Mouse (Mus musculus) kidney, adult 8-10 months (tissue): ENCODE measurements at regions not wholly inside any gene's neighbourhood (a gene's known extent, or its start where the extent isn't known, plus 50 kb on each side); places are given as distances from the start of the nearest gene placed in this dataset.
A peak's percentile ranks its signal among the peaks of the same experiment; 100 is the strongest.

Experiments used
- DNase-seq, 2 experiments: peaks; one replicate each; pipeline ENCODE4 v3.0.0; 2022

DNA sequence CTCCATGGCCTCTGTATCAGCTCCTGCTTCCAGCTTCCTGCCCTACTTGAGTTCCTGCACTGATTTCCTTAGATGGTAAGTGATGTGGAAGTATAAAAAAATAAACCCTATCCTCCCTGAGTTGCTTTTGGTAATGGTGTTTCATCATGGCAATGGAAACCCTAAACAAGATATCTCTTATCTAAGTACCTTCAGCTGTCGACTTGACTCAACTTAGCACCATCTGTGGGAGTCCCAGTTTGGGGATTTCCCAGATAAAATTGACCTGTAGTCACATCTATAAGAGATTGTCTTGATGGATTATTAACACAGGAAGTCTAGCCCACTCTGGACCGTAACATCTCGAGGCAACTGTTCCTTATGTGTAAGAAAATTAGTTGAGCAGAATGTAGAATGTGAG, 570.2 kb upstream of the Gm10306 start:
- no peak for DNase-seq

DNA sequence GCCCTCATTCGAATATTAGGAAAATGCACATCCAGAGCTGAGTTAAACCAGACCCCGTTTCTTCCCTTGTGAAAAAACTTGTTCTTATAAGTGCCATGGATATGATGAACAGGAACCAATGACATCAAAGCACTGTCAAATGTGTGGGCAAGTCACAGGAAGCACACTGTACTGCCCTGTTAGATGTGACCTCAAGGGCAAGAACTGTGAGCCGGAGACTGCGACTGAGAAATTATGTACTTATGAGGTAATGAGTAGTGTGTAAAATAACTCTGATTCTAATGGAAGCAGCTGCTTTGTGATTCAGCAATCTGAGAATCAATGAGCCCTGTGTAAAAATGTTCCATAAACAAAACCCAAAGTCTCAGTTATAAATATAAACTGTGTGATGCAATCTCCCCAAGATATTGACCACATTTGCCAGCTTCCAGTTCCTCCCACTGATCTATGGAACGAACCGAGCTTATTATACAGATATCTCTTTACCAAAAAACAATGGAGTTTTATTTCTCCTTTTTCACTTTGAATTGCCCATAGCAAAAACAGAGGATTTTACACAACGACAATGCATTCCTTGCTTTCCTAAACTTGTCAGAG, 566.0 kb upstream of the Gm10306 start:
- no peak for DNase-seq

DNA sequence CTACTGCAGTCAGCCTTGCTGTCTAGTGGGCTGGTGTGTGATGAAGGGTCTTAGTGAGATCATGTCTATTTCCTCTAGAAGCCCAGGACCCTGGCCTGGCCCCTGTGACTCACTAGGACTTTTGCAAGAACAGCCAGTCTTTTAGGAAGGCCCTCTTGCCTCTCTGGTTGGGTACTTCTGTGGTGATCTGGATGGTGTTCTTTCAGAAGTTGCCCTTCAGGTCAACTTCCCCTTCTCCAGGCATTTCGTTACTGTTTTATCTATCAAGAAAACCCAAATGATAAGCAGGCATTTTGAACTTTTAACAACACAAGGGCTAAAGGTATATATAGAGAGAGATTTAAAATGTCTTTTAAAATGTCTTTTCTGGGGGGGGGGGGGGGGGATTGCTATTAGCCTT, 550.5 kb upstream of the Gm10306 start:
- no peak for DNase-seq

DNA sequence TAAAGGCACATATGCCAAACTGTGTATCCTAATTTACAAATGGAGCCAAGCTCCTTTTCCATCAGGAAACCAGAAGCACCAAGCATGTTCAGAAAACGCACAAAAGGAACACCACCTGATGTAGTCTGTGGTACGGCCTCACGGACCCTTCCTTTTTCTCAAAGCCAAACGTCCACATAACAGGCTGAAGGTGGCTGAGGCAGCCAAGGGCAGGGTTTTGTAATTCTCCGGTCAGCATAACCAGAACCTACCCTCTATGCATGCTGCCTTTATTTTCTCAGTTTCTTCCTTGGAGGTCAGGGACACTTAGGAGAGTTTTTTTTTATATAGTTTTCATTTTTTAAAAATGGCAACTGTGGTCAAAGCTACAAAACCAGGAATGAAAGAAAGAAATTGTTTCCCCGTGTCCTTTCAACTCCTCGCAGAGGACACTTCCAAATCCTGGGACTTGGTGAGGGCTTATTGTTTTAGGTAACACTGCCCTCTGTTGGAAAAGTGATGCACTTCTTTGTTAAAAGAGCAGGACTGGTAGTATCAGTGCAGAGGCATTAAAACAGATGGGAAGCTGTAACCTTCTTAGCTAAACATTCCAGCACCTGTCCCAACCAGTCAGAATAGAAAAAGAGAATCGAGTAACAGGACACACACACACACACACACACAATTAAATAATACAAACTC, 549.1 kb upstream of the Gm10306 start:
- DNase-seq, result peak; percentile 6 to 25

DNA sequence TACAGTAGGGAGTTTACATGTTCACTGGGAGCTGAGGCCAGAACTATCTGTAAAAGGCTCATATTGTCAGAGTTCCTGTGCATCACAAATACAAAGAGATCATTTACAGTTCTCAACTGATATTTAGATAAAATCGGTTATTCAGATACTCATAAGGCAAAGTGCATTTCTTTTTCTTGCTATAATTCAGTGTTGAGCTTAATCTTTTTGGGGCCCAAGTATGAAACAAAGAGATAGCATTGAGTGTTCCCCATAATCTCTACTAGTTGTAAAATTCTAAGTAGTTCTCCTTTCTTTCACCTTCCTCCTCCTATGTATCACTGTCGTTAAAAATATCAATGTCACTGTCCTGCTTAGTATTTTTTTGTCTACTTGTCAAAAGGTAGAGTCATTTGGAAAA, 540.6 kb upstream of the Gm10306 start:
- DNase-seq, result no peak

DNA sequence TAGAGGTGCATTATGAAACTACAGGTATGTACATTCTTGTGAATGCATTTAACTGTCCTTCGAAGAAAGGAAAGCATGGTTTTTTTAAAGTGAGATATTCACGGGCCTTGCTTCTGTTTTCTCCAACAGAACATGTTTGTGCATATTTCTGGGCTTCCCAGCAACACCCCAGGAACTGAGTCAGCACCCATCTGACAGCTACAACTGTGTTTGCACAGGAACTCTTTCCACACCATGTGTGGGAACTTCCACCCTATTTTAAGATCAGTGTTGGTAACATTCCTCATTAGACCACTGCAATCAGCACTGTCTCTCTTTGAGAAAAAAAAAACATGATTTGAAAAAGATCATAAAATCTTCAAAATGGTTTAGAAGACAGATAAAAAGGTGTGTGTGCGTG, 538.6 kb upstream of the Gm10306 start:
- DNase-seq, result no peak

DNA sequence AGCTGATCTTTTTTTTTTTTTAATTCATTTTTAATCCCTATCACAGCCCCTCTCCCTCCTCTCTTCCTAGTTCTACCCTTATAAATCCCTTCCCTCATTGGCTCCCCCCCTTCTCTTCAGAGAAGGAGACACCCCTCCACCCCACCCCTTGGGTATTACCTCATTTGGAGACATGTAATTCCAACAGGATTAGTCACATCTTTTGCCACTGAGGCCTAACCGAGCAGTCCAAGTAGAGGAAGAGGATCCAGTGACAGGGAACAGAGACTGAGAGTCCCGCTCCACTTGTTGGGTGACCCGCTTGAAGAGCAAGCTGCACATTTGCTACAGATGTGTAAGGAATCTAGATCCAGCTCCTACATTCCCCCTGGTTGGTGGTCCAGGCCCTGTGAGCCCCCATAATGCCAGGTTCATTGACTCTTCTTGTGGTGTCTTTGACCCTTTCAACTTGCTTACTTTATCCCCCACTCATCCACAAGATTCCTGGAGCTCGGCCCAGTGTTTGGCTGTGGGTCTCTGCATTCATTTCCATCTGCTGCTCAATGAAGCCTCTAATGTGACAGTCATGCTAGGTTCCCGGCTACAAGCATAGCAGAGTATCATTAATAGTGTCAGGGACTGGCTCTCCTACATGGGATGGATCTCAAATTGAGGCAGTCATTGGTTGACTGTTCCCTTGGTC, 506.6 kb upstream of the Gm10306 start:
- no peak for DNase-seq

DNA sequence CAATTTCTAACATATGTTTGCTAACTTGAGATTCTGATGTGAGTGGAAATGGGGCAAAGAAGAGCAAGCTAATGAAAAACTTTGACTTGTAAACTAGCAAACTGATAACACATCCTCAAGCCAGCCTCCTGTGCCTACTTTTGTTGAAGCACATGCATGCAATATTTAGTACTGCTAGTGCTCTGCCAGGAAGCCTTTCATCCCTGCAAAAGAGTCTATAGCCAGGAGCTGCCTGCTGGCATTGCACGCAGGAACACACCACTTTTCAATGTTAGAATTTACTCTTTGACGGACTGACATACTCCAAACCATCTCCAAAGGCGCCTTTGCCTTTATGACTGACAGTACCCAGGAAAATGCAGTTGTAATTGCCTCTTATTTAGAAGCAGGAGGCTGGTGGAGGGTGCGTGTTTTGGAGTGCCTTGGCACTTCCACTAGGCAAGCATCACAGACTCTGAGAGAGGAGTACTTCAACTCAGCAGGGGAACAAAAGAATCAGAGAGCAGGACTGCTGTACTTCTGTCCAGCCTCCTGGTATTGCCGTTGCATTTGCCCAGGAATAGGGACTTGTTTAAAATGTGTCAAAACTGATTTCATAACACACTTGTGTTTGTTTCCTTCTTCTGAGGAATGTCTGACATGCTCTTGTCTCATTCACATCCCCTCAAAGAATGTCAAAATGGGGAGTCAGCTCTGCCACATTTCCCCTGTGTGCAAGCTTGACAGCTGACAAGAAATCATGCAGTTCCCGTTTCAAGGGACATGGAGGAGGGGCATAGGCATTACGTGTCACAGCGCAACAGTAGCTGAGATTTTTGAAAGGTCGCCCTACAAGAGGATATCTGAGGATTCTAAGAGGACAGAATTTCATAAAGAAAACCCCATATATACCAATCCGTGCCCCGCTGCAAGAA, 503.8 kb upstream of the Gm10306 start:
- DNase-seq, result no peak

DNA sequence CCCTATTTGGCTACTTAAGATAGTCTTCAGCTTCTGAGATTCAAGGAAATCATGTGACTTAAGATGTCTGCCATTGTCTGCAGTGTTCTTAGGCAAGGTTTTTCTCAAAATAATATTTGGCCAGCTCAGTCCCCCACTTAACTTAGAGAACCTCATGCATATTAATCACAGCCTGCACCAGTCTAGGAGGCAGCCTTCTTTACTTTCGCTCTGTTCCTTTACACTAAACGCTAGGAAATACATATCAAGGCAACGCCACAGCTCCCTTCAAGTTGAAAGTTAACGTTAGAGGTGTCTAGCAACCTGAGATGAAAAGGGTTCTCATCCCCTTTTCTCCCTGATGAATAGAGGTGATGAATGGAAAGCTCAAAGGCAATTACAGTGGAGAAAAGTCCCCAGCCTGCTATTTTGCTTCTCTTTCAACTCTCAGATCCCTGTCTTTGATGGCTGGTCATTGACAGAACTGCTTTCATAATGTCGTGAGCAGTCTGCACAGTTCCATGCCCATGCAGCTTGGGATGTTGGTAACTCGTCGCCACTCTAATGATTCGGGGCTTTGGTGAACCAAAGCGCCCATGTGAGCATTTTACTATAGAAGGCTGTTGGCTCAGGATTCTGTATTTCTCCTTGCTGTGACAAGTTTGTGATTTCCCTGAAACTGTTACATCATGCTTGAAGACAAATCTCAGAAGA, 483.0 kb upstream of the Gm10306 start:
- no peak for DNase-seq

DNA sequence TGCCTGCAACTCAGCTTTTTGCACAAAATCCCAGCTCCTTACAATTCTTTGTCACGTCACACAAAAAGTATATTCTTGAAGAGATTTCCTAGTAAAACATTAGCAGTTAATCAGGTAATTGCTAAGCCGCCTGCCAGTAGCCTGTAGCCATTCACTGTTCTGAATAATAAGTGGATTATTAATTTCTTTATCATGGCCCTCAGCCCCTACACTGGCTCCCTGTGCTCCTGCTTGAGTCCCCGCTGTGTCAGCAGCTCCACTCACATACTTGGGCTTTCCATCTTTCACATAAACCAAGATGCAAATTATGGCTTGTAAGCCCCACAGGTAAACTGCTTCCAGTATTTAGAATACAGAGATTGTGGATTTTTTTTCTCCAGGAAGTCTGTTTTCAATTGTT, 473.5 kb upstream of the Gm10306 start:
- no peak for DNase-seq

DNA sequence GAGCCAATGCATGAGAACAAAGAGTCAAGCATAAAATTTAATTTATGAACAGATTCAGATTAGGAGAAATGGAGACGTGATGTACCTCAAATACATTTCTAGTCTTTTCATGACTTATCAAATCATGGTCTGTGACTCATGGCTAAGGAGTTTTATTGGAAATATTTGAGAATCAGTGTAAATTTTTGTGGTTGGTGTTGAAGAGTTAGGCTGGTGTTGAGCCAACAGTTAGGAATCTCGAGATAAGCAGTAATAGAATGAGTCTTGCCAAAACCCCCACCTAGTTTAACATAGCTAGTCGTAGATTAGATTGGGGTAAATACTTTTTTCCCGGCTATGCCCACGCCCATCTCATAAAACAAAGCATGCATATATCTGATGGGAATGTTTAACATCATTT, 462.0 kb upstream of the Gm10306 start:
- no peak for DNase-seq

DNA sequence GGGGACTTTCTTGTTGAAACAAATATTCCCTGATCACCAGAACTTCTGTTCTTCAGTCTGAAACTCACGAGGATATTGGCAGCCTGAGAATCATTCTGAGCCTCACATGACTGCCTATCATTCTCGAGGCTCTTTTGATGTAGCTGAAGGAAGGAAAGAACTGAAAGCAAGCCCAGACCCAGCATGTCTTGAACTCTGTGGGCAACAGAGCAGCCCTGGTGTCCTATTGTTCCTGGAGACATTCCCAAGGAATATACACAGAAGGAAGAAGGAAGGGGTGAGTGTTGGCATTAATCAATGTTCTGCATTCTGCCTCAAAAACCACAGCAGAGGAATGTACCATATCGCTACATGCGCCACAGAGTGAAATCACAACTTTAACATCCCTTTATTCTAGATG, 449.4 kb upstream of the Gm10306 start:
- DNase-seq, result no peak

DNA sequence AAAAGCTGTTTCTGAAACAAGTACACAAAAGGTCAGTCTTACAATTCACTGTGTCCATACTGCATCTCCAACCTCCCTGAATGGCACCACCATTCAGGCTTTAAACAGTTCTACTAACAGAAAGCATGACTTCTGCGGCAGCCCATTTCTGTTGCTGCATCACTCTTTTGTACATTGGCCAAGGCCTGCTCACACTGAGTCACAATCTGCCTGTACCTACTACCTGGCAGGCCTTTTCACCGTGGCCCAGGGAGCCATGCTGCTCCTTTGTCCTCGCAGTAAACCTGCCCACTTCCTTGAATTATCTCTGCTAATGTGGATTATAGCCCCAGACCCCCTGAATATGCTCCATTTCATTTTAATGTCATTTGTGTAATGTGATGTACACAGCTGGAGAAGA, 439.5 kb upstream of the Gm10306 start:
- DNase-seq, result no peak

DNA sequence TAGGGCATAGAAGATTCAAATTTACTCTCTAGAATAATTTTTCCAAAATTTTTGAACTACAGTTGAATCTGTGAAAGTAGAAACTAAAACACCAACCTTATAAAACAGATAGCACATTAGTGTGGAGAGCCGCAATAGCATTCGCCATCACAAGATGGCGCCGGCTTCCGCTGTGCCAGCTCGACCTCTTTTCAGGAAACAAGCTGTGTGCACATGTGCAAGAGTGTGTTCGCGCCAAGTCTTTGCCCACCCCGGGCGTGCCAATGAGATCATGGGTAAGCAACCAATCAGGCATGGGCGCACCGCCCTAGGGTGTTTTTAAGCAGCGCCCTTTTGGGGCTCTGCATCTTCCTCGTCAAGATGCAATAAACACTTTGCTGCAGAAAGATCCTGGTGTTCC, 432.2 kb upstream of the Gm10306 start:
- no peak for DNase-seq

DNA sequence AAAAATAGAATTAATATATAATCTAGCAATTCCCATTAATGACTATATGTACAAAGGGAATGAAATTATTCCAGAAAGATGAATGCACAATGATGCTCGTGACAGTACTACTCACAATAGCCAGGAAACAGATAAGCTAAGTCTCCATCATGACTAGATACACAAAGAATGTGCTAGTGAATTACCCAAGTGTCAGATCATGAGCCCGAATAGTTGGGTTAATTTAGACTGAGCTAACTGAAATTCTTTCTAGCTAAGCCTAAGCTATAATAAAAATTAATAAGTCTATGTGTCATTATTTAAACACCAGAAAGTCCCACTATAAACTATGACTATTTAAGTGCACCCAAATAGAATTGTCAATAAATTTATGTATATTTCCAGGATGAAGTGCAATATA, 418.4 kb upstream of the Gm10306 start:
- no peak for DNase-seq

DNA sequence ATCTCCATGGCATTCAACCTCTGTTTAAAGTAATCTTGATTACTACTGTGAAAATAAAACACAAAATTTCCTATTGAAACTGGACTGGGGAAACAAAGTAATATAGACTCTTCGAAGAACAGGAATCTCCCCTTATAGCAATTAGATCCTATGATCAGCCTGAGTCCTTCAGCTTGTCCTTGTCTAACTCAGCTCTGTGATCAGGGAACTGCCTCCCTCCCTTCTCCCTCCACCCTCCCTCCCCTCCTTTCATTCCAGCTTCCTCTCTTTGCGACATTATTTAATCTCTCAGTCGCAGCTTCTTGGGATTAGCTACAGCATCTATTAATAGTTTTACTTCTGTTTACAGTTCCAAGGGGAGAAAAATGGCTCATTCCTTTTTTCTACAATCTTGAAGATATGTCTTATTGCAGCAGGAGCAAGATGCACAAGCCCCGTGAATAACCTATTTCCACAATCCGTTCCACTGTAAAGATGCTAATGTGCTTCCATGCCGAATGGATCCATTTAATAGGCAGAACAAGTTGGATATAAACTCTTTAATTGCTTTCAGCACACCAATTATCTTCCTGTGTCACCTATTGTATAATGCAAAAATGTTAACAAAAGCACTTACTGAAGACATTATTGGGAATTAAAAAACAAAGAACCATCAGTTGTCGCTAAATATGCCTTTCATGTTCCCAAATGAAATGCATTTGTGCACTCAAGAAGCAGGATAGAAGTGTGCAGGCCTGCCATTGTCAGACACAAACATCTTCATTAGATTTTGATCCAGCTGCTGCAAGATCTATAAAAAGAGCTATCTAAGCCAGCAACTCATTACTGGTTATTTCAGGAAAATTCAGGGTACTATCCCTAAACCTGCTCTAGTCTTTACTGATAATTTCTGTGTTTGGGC, 411.2 kb upstream of the Gm10306 start:
- no peak for DNase-seq

DNA sequence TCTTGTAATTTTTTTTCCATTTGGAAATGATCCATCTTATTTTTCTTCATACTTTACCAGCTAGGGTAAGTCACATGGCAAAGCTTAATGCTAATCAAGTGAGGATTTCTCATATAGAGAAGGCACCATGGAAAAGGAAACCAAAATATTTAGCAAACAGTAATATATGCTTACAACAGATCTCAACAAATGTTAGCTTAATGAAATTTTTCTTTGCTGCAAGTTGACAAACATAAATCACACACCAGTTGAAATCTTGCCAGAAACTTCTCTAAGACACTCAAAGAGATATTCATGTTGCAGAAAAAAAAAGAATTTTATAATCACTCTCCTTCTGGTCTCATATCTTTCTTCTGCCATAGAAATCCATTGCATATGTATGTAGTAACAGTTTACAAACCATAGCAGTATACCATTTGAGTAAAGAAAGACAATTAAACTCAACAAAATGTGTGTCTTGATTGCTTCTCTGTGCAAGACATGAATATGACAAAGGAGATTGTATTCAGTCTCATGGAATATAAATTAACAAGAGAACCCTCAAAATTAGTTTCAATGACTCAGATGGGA, 408.3 kb upstream of the Gm10306 start:
- DNase-seq, result no peak

DNA sequence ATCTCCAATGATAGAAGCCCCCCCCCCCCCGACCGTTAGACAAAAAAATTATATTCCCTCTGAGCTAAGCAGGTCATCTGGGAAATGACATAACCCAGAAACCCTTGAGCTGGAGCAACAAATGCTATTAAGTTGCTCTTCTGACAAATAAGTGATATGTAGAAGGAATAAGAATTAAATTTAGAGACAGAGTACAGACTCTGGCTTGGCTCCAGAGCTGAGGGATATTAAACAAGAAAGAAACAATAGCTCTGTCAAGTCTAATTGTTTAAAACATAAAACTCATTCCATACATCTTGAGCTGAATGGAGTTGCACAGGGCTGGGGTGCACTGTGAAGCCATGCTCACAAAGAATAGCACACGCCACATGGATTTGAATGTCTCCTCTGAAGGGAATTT, 407.3 kb upstream of the Gm10306 start:
- no peak for DNase-seq

DNA sequence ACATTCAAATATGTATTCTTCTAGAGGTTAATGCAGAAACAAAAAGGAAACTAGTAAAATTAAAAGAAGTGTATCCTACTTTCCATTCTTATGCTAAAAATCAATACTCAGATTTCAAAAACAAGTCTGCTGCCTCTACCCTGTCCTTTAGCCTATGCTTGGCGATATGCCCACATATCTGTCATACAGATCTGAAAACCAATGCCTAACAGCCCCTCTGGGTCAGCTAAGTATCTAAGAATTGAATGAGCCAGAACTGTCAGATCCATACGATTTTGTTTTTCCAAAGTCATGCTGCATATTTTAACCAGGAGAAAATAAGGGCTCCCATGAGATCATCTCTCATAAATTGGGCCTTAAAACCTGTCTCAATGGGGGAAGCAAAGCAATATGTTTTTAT, 395.7 kb upstream of the Gm10306 start:
- no peak for DNase-seq

DNA sequence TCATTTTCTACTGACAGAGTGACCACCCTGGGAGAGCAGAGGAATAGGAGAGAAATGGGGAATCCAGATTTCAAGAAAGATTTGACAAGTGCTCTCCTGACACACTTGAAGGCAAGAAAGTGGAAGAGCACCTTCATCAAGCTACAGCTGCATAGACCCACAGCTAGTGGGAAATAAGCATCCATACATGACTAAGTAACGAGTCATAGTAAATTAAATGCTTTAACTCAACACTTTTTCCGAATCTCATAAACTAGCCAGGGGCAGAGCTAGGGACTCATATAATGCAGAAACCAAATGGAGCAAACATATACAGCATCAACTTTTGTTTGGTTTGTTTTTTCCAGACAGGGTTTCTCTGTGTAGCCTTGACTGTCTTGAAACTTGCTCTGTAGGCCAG, 383.2 kb upstream of the Gm10306 start:
- DNase-seq, result no peak

DNA sequence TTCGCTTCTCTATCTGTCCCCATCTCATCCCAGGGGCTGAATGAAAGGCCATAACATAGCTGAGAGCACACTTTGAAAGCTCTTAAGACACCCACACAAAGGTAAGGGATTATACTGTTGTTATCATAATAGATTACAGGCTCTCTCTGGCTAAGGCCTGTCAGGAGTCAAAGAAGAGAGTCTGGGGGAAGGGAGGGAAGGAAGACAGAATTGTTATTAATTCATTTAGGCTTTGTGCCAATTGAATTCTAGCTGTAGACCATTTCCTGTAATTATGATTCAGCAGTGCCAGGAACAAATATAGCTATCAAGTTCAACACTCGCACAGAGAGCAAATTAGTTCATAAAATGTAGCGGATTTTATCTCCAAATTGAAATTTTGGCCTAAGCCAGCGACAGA, 369.3 kb upstream of the Gm10306 start:
- peak in 1 of 2 experiments; percentile 4 for DNase-seq
